12 mouse cellular contexts compared by ENCODE assay signal in the genomic region with DNA sequence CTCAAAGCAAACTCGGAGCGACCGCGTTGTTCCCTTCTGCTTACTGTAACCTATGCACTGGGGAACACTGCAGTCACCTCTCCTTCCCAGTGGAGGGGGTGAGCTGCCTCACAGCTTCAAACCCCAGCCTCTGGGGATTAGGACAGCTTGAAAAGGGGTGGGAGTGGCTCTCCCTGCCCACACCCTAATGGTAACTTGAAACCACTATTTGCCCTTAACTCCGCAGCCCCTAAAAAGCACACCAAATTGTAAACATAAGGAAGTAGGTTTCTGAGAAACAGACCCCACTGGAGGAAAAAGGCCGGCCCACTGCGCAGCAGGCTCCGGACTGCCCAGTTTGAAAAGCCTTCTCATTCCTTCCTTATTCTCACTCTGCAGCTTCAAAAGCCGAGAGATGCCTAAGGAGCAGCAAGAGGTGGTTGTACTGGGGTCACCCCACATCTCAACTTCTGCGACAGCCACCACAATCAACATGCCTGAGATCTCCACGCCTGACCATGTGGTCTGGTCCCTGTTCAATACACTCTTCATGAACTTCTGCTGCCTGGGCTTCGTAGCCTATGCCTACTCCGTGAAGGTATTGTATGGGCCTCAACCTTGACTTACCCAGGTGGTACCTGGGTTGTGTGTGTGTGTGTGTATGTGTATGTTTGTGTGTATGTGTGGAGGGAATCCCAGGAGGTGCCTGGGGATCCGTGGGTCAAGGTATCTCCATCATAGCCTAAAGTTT. TPM values are rescaled to one million over a fixed set of nuclear protein-coding genes. Genes with fewer than 3 reads are reported as not detected.
A peak's percentile ranks its signal among the peaks of the same experiment; 100 is the strongest.
DNase-seq lines count a peak whose midpoint lies in the region; TF ChIP-seq lines count a peak whose summit lies in the region.
"Had no signal": no experiment of that assay in that cellular context is flagged by ENCODE, and none has a peak within 500 bp of the region (broad histone marks: within the 10 kb centered on the region; RNA-seq: fewer than 3 reads in every experiment).

No protein-coding gene starts in this region.

- TF ChIP-seq POLR2A in liver, adult 2 months (IDR thresholded peaks at IDR 0.05; ENCODE audit: extremely low read depth, insufficient read depth, low read length) = no peak

- H3K79me2 ChIP-seq in liver, adult 2 months (ENCODE audit: control insufficient read depth, insufficient read depth, low read length) = no peaks in the 10 kb centered on the region

- H3K4me1 ChIP-seq in liver, adult 2 months (ENCODE audit: control insufficient read depth, insufficient read depth, low read length) = no peaks in the 10 kb centered on the region
- H3K4me1 ChIP-seq in megakaryocyte, embryonic 14.5 days = peaks cover 72% of the 10 kb centered on the region

- H3K27me3 ChIP-seq in liver, adult 2 months (ENCODE audit: control insufficient read depth, insufficient read depth, low read length) = no peaks in the 10 kb centered on the region
- no peaks in the 10 kb centered on the region for H3K27me3 ChIP-seq in megakaryocyte, embryonic 14.5 days (replicated peaks)
- H3K27me3 ChIP-seq: liver, embryonic 15.5 days had no signal

- no peaks in the 10 kb centered on the region for H3K36me3 ChIP-seq in liver, adult 2 months (ENCODE audit: control insufficient read depth, insufficient read depth, low read length)
- peaks cover 24% of the 10 kb centered on the region for H3K36me3 ChIP-seq in megakaryocyte, embryonic 14.5 days (replicated peaks; ENCODE audit: low read length)
- H3K36me3 ChIP-seq: liver, embryonic 15.5 days had no signal

- H3K9me3 ChIP-seq in megakaryocyte, embryonic 14.5 days = no peaks in the 10 kb centered on the region
- H3K9me3 ChIP-seq: forebrain, embryonic 13.5 days; liver, embryonic 15.5 days had no signal

- peak overlapping the region; percentile 49 for H3K9ac ChIP-seq in liver, adult 2 months (ENCODE audit: low read depth, low read length)
- H3K9ac ChIP-seq: forebrain, embryonic 13.5 days; liver, embryonic 15.5 days had no signal

- intact Hi-C loops in left cerebral cortex, postnatal 10 days (cut with DNase I) = no loop called here

- 58% methylated on average over 14 of the region's 14 CpGs for WGBS in liver, adult 2 months

- peak overlapping the region; percentile 28; the same call in 1 of the 2 replicates for H3K4me3 ChIP-seq in liver, adult 2 months (ENCODE audit: insufficient read depth, low read depth, low read length)
- peak overlapping the region; percentile 91 for H3K4me3 ChIP-seq in megakaryocyte, embryonic 14.5 days (replicated peaks)
- H3K4me3 ChIP-seq: forebrain, embryonic 13.5 days; liver, embryonic 15.5 days had no signal

- no peak for DNase-seq in liver, adult 2 months (ENCODE audit: extremely low read depth, low read depth, low spot score)
- DNase-seq in liver (no peak), ZHBTc4 (ENCODE audit: low read depth, low spot score) (peak; percentile 87)
- DNase-seq in forelimb bud, embryonic 11.5 days (ENCODE audit: low read depth, low spot score) = peak; percentile 69
- DNase-seq in B cell, adult 2 months = no peak
- no peak for DNase-seq in left cerebral cortex, postnatal 10 days (ENCODE audit: extremely low spot score in 1 of 2, low spot score in 2 of 2)
- DNase-seq in left cerebral cortex, adult 9 months (ENCODE audit: low spot score in 2 of 2) = no peak
- DNase-seq: heart, postnatal 36 days; thymus, adult 2 months had no signal

- no peak for TF ChIP-seq CTCF in liver, adult 2 months (IDR thresholded peaks at IDR 0.05; ENCODE audit: low read depth, low read length)

- H3K27ac ChIP-seq in liver, adult 2 months (replicated peaks; ENCODE audit: insufficient read depth, low read depth, low read length) = peak overlapping the region; percentile 54; the same call in 1 of the 2 replicates
- H3K27ac ChIP-seq: forebrain, embryonic 13.5 days; liver, embryonic 15.5 days had no signal

RNA-seq across cellular contexts. Expression of a gene that starts 1.0 kb away (rescaled TPM):
- 11.2 and 11.3 TPM in 2 replicates for total RNA-seq in liver, adult 2 months (2014; rRNA removed)
- 48.6 and 79.4 TPM in 2 replicates for polyA plus RNA-seq in liver, adult 2 months (2012; rRNA removed)
- 27.5 and 76.2 TPM in 2 replicates for polyA plus RNA-seq in megakaryocyte, embryonic 14.5 days (2012; ENCODE audit: insufficient read depth, low replicate concordance)
- total RNA-seq in left cerebral cortex, postnatal 10 days (2021) = 1 to 10 TPM; 3.2 to 3.3 TPM

RNA-seq across cellular contexts. Expression of a gene that starts 12.2 kb away (rescaled TPM):
- total RNA-seq in liver, adult 2 months (2014; rRNA removed) = 270 and 282 TPM in 2 replicates
- 968 and 1,028 TPM in 2 replicates for polyA plus RNA-seq in liver, adult 2 months (2012; rRNA removed)
- polyA plus RNA-seq in megakaryocyte, embryonic 14.5 days (2012; ENCODE audit: insufficient read depth, low replicate concordance) = 93.8 and 722 TPM in 2 replicates
- 10 to 100 TPM; 18.0 to 20.0 TPM for total RNA-seq in left cerebral cortex, postnatal 10 days (2021)

RNA-seq across cellular contexts. Expression of a gene that starts 12.3 kb away (rescaled TPM):
- total RNA-seq in liver, adult 2 months (2014; rRNA removed) = not detected in 2 replicates
- polyA plus RNA-seq in liver, adult 2 months (2012; rRNA removed) = not detected in 2 replicates
- not detected in 2 replicates for polyA plus RNA-seq in megakaryocyte, embryonic 14.5 days (2012; ENCODE audit: insufficient read depth, low replicate concordance)
- not detected for total RNA-seq in left cerebral cortex, postnatal 10 days (2021)
- polyA plus RNA-seq: forebrain, embryonic 13.5 days; liver, embryonic 15.5 days; thymus, adult 2 months had no signal

RNA-seq across cellular contexts. Expression of a gene that starts 17.9 kb away (rescaled TPM):
- 0.40 and 0.55 TPM in 2 replicates for total RNA-seq in liver, adult 2 months (2014; rRNA removed)
- 0.76 and 1.0 TPM in 2 replicates for polyA plus RNA-seq in liver, adult 2 months (2012; rRNA removed)
- polyA plus RNA-seq in megakaryocyte, embryonic 14.5 days (2012; ENCODE audit: insufficient read depth, low replicate concordance) = not detected in 2 replicates
- not detected for total RNA-seq in left cerebral cortex, postnatal 10 days (2021)

RNA-seq across cellular contexts. Expression of a gene that starts 26.8 kb away (rescaled TPM):
- 16.6 and 19.1 TPM in 2 replicates for total RNA-seq in liver, adult 2 months (2014; rRNA removed)
- 41.3 and 43.3 TPM in 2 replicates for polyA plus RNA-seq in liver, adult 2 months (2012; rRNA removed)
- 6.6 and 7.4 TPM in 2 replicates for polyA plus RNA-seq in megakaryocyte, embryonic 14.5 days (2012; ENCODE audit: insufficient read depth, low replicate concordance)
- 1 to 10 TPM; 2.4 to 3.9 TPM for total RNA-seq in left cerebral cortex, postnatal 10 days (2021)

Comparison
In these comparisons a context has a peak if more than half of its experiments do, and no peak if none do; other contexts are left out.
1. DNase-seq: peak in ZHBTc4 (single experiment) and forelimb bud, embryonic 11.5 days (single experiment); none in liver, adult 2 months (single experiment), liver (single experiment), B cell, adult 2 months (0 of 2), left cerebral cortex, postnatal 10 days (0 of 2) and left cerebral cortex, adult 9 months (0 of 2).
2. RNA of a gene that starts 12.2 kb away (total RNA-seq): 270 to 282 TPM in liver, adult 2 months; 18.0 to 20.0 TPM in left cerebral cortex, postnatal 10 days; every median in the first group is over 10 times any median in the second.